In the genomic region with DNA sequence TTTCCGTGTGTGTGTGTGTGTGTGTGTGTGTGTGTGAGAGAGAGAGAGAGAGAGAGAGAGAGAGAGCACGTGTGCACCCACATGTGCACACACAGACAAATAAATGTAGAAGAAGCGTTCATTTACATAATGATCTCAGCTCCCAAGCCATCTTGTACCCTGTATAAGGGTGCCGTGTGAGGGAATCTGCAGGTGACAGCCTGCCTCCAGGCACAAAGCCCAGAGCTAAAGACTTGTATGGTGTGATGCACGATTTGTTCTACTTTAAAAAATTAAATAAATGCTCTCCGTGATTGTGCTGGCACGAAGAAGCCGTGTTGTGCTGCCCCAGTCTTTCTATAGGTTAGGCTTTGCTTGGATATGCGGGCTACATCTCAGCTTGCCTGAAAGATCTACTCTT, we compare ENCODE assay signal across 18 mouse cellular contexts.
DNase-seq lines count a peak whose midpoint lies in the region; ATAC-seq and TF ChIP-seq lines count a peak whose summit lies in the region.
"Had no signal": no experiment of that assay in that cellular context is flagged by ENCODE, and none has a peak within 500 bp of the region (broad histone marks: within the 10 kb centered on the region; RNA-seq: fewer than 3 reads in every experiment).

No protein-coding gene starts in this region.

- H3K27ac ChIP-seq in gastrocnemius, adult 2 months: peak overlapping the region; percentile 38
- H3K27ac ChIP-seq in heart, embryonic 11.5 days (ENCODE audit: low read depth, low read length): peak overlapping the region; percentile 78
- peak overlapping the region; percentile 90 for H3K27ac ChIP-seq in heart, embryonic 15.5 days
- H3K27ac ChIP-seq: embryonic facial prominence, embryonic 13.5 days; forebrain, embryonic 12.5 days; hindbrain, embryonic 10.5 days; hindbrain, embryonic 14.5 days; intestine, embryonic 15.5 days had no signal

- H3K4me3 ChIP-seq in gastrocnemius, adult 2 months: no peak overlapping the region
- H3K4me3 ChIP-seq in heart, embryonic 11.5 days (ENCODE audit: low read depth, low read length): no peak overlapping the region
- no peak overlapping the region for H3K4me3 ChIP-seq in heart, embryonic 15.5 days
- H3K4me3 ChIP-seq: embryonic facial prominence, embryonic 13.5 days; forebrain, embryonic 12.5 days; hindbrain, embryonic 10.5 days; intestine, embryonic 15.5 days had no signal

- no peak for DNase-seq in gastrocnemius, adult 2 months
- no peak for DNase-seq in gastrocnemius, postnatal 25 days
- no peak for DNase-seq in heart, adult 18-20 months
- no peak for DNase-seq in heart, adult 8-10 months (ENCODE audit: low spot score)
- DNase-seq in lung, postnatal 36 days: no peak
- DNase-seq: adrenal gland, postnatal 10 days; cerebellum, adult 11-12 months; cerebellum, adult 9-10 months; cerebellum, postnatal 36 days; kidney, adult 18-20 months had no signal

- H3K36me3 ChIP-seq in heart, embryonic 11.5 days (ENCODE audit: control insufficient read depth, insufficient read depth, low read length): no peaks in the 10 kb centered on the region
- no peaks in the 10 kb centered on the region for H3K36me3 ChIP-seq in heart, embryonic 15.5 days
- H3K36me3 ChIP-seq: embryonic facial prominence, embryonic 13.5 days; forebrain, embryonic 12.5 days; hindbrain, embryonic 10.5 days; intestine, embryonic 15.5 days had no signal

- 74% methylated on average over 9 of the region's 9 CpGs for WGBS in heart, embryonic 11.5 days (ENCODE audit: insufficient replicate concordance)
- WGBS in heart, embryonic 15.5 days: 54% methylated on average over 9 of the region's 9 CpGs

- no peak overlapping the region for H3K4me2 ChIP-seq in heart, embryonic 11.5 days
- 0 out of 2 replicates have a peak overlapping the region, but pooled peaks have one; percentile 1 for H3K4me2 ChIP-seq in heart, embryonic 15.5 days
- H3K4me2 ChIP-seq: embryonic facial prominence, embryonic 13.5 days; forebrain, embryonic 12.5 days; hindbrain, embryonic 14.5 days; intestine, embryonic 15.5 days had no signal

- intact Hi-C loops in gastrocnemius, adult 2 months (cut with DNase I): no loop called here

- H3K27me3 ChIP-seq in heart, embryonic 11.5 days (ENCODE audit: control insufficient read depth, insufficient read depth, low read length): no peaks in the 10 kb centered on the region
- no peaks in the 10 kb centered on the region for H3K27me3 ChIP-seq in heart, embryonic 15.5 days
- H3K27me3 ChIP-seq: intestine, embryonic 15.5 days had no signal

- ATAC-seq in heart, embryonic 11.5 days (replicated peaks; ENCODE audit: insufficient number of reproducible peaks, low FRiP score, low TSS enrichment): no peak
- no peak for ATAC-seq in heart, embryonic 15.5 days (replicated peaks; ENCODE audit: insufficient number of reproducible peaks, insufficient read depth, low FRiP score, low read depth)
- ATAC-seq: forebrain, embryonic 16.5 days; intestine, embryonic 15.5 days had no signal

- H3K9ac ChIP-seq in heart, embryonic 11.5 days (ENCODE audit: low read depth, low read length): peak overlapping the region; percentile 54; the same call in 1 of the 2 replicates
- no peak overlapping the region for H3K9ac ChIP-seq in heart, embryonic 15.5 days
- H3K9ac ChIP-seq: embryonic facial prominence, embryonic 13.5 days; forebrain, embryonic 12.5 days; hindbrain, embryonic 14.5 days; intestine, embryonic 15.5 days had no signal

- TF ChIP-seq CTCF in gastrocnemius, adult 2 months (IDR thresholded peaks at IDR 0.05): no peak

- H3K9me3 ChIP-seq in heart, embryonic 11.5 days (replicated peaks; ENCODE audit: control insufficient read depth, low read length): no peaks in the 10 kb centered on the region
- H3K9me3 ChIP-seq in heart, embryonic 15.5 days (replicated peaks): no peaks in the 10 kb centered on the region
- H3K9me3 ChIP-seq: embryonic facial prominence, embryonic 13.5 days; forebrain, embryonic 12.5 days; hindbrain, embryonic 10.5 days; intestine, embryonic 15.5 days had no signal

- H3K4me1 ChIP-seq in heart, embryonic 11.5 days (ENCODE audit: control insufficient read depth, insufficient read depth, low read length): peaks cover 47% of the 10 kb centered on the region
- peaks cover 47% of the 10 kb centered on the region for H3K4me1 ChIP-seq in heart, embryonic 15.5 days (replicated peaks)
- H3K4me1 ChIP-seq: intestine, embryonic 15.5 days had no signal

Comparison
In these comparisons a context has a peak if more than half of its experiments do, and no peak if none do; other contexts are left out.
1. H3K27ac ChIP-seq: peak in every context shown above with its lines; median percentile 90 in heart, embryonic 15.5 days; 78 in heart, embryonic 11.5 days; 38 in gastrocnemius, adult 2 months.